Mouse (Mus musculus) layer of hippocampus, adult 2 months (tissue): ENCODE measurements around the gene Slc28a1. TPM values are rescaled to one million over a fixed set of nuclear protein-coding genes. Genes with fewer than 3 reads are reported as not detected.
A peak's percentile ranks its signal among the peaks of the same experiment; 100 is the strongest.
"Not testable (repeated sequence)": the region's sequence is repeated elsewhere in the genome, so short reads cannot be mapped to it uniquely, and the experiment has no call there.

Source experiments
- DNase-seq, 2 experiments: peaks; one replicate each; pipeline ENCODE4 v3.0.0; 2022; ENCODE audit warnings: low spot score in 2 of 2
- H3K27ac ChIP-seq: fragments of 200-600 bp; 2 replicates; pipeline ENCODE4 v1.8.1; 2022
- H3K4me3 ChIP-seq: fragments of 200-600 bp; 2 replicates; pipeline ENCODE4 v1.8.1; 2022; ENCODE audit warnings: mild to moderate bottlenecking
- CTCF ChIP-seq: fragments of 200-600 bp; conservative IDR thresholded peaks from 2 replicates; pipeline ENCODE4 v1.8.1; 2022; ENCODE audit warnings: antibody characterized with exemption, mild to moderate bottlenecking, moderate library complexity
- total RNA-seq, 2 experiments: library from RNA; stranded (reverse); gene quantifications; 2 replicates each; pipeline ENCODE4 v1.2.3; 2021

Gene Slc28a1
- total RNA-seq, 2 experiments from 2014 or later = not detected

DNA sequence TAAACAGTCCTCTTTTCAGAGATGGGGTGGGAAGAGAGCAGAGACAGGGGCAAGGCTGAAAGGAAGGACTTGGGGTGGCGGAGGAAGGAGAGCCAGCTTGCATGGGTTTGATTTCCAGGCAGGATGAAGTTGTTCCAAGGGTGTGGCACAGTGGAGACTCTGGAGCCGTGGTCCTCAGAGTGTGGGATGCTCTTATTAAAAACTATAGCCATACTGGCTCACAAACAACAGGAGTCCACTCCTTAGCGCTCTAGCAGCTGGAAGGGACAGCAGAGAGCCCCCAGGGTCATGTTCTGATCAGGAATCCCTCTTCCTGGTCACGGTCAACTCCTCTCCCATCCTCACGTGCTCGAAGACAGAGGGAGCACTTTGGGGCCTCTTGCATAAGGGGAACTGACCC is 18.8 kb downstream of the Slc28a1 start:
- peak overlapping the region; percentile 32; the same call in 1 of the 2 replicates for H3K27ac ChIP-seq
- no peak overlapping the region for H3K4me3 ChIP-seq
- DNase-seq = no peak
- no peak for TF ChIP-seq CTCF

DNA sequence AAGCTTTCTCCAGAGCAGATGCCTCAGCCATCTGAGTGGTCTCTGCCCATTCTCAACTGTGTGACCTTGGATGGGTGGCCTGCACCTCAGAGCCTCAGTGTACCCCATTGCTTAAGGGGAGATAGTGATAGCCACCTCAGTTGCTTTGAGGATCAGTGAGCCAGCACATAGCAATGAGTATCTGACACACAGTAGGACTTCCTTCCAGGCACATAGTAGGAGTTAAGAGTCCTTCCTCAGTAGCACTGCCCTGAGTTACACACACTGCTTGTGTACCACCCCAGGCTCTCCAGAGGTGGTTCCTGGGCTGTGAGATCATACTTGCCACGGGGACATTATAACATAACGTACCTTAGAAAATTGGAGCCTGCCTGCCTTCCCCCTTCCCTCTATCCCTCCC is 19.3 kb downstream of the Slc28a1 start:
- H3K4me3 ChIP-seq = no peak overlapping the region
- DNase-seq = no peak
- H3K27ac ChIP-seq = no peak overlapping the region; the same call in 1 of the 2 replicates
- TF ChIP-seq CTCF = no peak

DNA sequence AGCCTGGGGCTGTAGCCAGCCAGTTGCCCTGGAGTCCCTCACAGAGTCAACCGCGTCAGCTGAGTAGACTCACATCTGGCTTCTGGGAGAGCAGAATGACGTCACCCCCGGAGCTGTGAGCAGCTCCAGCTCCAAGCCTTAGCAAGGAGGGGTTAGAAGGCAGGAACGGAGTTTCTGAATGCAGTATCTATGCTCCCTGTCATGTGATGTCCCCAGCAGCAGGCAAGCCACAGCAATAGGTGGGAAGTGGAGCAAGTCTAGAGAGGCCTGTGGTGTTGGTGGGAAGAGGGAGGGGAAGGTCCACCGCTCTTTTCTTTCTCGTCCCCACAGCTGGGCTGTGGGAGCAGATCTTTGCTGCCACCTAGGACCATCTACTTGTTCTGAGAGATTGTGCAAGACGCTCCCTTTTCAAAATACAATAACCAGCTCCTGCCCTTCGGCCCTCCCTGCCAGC is 20.0 kb downstream of the Slc28a1 start:
- H3K27ac ChIP-seq = peak overlapping the region; percentile 63
- peak; percentile 29 to 64 for DNase-seq
- no peak overlapping the region for H3K4me3 ChIP-seq
- peak; percentile 59 for TF ChIP-seq CTCF

DNA sequence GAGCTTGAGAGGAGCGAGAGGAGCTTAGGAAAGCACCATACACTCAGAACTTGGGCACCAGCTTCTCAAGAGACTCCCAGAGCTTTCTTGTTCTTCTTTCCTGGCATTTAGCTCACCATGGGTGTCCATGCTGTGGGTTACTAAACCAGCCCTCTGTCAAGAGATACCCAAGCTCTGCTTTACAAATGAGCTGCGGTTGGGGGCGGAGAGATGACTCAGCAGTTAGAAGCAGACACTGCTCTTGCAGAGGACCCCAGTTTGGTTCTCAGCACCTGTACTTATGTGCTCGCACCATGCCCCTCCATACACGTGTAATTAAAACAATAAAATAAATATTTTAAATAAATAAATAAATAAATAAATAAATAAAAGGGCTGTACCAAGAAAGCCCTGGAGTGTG is 22.7 kb downstream of the Slc28a1 start:
- no peak for TF ChIP-seq CTCF
- no peak overlapping the region for H3K4me3 ChIP-seq
- no peak overlapping the region for H3K27ac ChIP-seq
- no peak for DNase-seq

DNA sequence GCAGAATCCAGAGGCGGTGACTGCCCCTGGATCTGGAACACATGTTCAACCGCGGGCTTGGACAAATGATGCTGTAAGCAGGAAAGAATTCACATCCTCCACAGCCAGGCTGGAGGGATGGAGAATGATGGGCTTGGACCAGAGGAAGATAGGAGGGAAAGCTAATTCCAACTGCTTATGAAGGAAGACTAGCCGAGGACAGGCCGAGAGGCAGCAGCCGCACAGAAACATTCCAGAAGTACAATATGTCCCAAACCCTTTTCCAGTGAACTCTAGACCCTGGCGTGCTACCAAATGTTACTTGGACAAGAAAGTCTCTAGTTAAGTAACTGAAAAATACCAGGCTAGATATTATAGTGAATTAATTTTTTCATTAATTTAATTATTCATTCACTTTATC is 24.5 kb downstream of the Slc28a1 start:
- no peak for TF ChIP-seq CTCF
- no peak for DNase-seq
- Histone ChIP-seq H3K27ac (no peak overlapping the region), H3K4me3 (no peak overlapping the region)

DNA sequence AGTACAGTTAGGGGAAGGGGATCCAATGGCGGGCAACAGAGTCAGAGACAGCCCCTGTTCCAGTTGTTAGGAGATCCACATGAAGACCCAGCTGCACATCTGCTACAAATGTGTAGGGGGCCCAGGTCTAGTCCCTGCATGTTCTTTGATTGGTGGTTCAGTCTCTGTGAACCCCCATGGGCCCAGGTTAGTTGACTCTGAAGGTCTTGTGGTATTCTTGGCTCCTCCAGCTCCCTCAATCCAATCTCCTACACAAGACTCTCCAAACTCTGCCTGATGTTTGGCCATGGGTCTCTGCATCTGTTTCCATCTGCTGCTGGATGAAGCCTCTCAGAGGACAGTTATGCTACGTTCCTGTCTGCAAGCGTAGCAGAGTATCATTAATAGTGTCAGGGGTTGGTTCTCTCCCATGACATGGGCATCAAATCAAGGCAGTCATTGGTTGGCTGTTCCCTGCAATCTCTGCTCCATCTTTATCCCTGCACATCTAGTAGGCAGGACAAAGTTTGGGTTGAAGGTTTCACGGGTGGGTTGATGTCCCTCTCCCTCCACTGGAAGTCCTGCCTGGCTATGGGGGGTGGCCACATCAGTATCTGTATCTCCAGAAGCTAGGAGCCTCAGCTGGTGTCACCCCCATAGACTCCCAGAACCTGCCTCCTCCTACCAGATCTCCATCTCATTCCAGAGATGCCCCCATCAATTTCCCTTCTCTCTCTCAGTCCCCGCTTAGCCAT is 25.2 kb downstream of the Slc28a1 start:
- Histone ChIP-seq H3K4me3 (no peak overlapping the region), H3K27ac (no peak overlapping the region)
- no peak for DNase-seq
- TF ChIP-seq CTCF = no peak

DNA sequence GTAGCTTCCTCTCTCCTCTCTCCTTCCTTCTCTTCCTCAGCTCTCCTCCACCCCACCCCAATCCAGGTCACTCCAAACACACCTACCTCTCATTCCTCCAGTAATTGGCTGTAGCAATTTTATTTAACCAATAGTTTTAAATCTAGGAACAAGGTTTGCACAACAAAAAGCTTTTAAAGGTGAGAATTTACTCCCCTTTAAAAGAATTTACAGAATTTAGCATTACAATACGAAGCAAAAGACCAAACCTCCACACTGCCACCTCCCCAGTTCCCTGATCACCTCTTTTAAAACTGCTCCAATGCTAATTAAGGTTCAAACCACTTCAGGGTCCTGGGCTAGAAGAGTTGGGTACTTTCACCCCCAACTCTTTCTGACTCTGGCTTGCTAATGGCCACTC is 26.9 kb downstream of the Slc28a1 start:
- no peak for TF ChIP-seq CTCF
- no peak overlapping the region for H3K27ac ChIP-seq
- no peak overlapping the region for H3K4me3 ChIP-seq
- DNase-seq = no peak

DNA sequence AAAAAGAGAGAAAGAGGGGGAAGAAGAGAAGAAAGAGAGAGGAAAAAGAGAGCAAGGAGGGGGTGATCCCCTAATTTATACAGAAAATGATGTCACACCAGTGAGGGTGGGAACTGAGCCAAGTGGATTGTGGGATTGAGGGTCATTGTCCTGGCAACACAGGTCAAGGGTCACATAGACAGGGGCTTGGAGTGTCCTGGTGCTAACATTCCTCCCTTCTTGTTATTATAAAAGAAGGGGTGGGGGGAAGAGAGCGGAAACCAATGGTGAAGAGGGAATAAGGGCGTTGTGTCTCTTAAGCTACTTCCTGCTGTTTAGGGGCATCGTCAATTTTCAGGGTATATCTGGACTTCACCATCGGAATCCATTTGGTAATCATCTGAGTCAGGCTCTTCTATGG is 28.5 kb downstream of the Slc28a1 start:
- DNase-seq, H3K4me3 ChIP-seq, H3K27ac ChIP-seq: not testable (repeated sequence)

DNA sequence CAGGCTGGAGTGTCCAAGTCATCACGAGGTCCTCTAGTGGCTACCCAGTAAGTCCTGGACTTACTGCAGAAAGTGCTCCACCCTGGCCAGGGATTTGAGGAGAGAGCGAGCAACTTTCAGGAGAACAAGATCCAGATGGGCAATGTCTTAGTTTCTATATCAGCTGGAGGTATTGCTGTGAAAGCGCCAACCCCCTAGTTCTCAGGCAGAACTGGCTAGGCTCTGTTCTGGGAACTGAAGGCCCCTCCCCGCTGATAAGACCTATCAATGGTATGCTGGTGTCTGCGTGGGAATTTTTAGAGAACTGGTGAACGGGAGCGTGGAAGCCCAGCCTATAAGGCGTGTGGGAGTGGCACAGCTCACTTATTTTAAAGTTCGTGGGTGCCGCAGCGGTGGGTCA is 35.2 kb downstream of the Slc28a1 start:
- no peak overlapping the region for H3K4me3 ChIP-seq
- TF ChIP-seq CTCF = no peak
- H3K27ac ChIP-seq = no peak overlapping the region
- no peak for DNase-seq

DNA sequence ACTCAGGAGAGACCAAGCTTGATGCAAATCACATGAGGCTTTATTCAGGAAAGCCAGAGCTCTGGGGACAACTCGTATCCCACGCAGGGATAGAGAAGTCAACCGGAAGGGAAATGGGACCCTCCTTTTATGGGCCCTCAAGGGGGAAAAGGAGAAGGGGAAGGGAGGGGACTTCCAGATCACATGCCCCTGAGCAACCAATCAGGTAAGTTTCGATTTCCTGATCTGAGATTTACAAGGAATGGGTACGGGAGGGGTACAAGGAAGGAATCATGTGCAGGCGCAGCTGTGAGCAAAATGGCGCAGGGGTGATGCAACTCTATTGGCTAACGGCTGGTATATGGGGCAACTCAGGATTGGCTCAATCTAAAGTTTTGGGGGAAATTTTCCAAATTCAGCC is 36.6 kb downstream of the Slc28a1 start:
- no peak for TF ChIP-seq CTCF

DNA sequence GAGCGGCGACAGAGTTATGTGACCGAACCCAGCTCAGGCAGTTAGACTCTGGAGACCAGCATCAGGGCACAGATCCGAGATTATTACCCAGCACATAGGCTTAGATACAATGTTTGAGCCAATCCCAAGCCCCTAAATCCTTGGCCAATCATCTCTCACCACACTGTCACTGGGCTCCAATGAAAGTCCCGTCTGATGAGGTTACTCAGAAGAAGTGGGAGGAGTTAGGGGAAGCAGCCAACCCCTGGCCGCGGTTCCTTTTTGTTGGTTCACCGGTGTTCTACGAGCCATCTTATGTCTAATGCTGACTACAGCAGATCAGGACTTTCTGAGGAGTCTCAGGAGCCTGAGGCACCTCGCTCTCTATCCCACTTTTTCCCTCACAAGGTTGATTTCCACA is 37.7 kb downstream of the Slc28a1 start:
- H3K27ac ChIP-seq = no peak overlapping the region
- H3K4me3 ChIP-seq = no peak overlapping the region
- no peak for TF ChIP-seq CTCF
- no peak for DNase-seq

More for the DNA sequence above, 36.6 kb downstream of the Slc28a1 start:
- Histone ChIP-seq H3K4me3 (no peak overlapping the region), H3K27ac (no peak overlapping the region)
- DNase-seq = no peak

DNA sequence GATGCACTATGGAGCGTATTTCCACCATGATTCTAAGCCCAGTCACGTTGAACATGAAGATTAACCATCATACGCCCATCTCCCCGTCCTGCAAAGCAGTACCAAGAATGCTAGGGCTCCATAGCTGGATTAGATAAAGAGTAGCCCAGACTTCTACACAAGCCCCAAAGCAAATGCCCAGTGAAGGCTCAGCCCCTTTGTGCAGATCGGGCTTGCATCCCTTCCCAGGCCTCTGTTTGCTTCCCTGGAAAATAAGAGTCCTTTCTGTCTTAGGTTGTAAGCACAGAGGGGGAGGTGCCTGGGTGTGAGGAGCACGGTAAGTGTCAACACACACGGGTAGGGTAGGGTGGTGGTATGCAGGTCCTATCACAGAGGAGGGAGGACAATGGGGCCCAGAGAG is 38.2 kb downstream of the Slc28a1 start:
- no peak overlapping the region for H3K27ac ChIP-seq
- no peak overlapping the region for H3K4me3 ChIP-seq
- no peak for TF ChIP-seq CTCF
- DNase-seq = no peak

DNA sequence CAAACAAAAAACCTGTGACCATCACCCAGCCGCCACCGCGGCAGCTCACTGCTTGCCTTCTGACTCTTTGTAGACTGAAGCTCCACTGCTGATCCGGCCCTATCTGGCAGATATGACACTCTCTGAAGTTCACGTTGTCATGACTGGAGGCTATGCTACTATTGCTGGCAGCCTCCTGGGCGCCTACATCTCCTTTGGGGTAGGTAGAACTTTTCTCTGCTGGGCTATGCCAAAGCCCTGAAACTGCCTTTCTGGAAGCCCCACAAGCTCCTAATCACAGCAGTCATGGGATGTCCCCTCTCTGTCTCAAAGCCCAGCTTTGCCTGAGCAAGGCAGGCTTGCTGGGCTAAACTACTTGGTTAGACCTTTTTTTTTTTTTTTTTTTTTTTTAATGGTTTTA is 38.7 kb downstream of the Slc28a1 start:
- H3K27ac ChIP-seq = no peak overlapping the region
- no peak for DNase-seq
- TF ChIP-seq CTCF = no peak
- H3K4me3 ChIP-seq = no peak overlapping the region

DNA sequence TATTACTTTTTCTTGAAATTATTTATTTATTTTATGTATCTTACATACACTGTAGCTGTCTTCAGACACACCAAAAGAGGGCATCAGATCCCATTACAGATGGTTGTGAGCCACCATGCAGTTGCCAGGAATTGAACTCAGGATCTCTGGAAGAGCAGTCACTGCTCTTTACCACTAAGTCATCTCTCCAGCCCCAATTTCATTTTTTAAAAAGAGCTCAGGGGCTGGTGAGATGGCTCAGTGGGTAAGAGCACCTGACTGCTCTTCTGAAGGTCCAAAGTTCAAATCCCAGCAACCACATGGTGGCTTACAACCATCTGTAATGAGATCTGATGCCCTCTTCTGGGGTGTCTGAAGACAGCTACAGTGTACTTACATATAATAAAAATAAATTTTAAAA is 39.6 kb downstream of the Slc28a1 start:
- not testable (repeated sequence) for DNase-seq, H3K27ac ChIP-seq, H3K4me3 ChIP-seq
